Mouse (Mus musculus) heart, embryonic 14.5 days (tissue): ENCODE measurements at regions not wholly inside any gene's neighbourhood (a gene's known extent, or its start where the extent isn't known, plus 50 kb on each side); places are given as distances from the start of the nearest gene placed in this dataset.

Experiments used
- ATAC-seq: fragments of 200-750 bp; cut with Nextera tagmentation; 2 replicates; pipeline ENCODE4 v1.8.0; 2017; ENCODE audit warnings: low read depth, moderate TSS enrichment; ENCODE audit not compliant: insufficient number of reproducible peaks, insufficient read depth, low FRiP score
- H3K27ac ChIP-seq, 2 experiments: fragments of 200-500 bp in 1 of 2; fragments of 300-500 bp in 1 of 2; sonication (generic) in 1 of 2; replicated peaks in 1 of 2; 2 replicates each; pipeline ENCODE4 v1.5.1; 2012 to 2014; ENCODE audit warnings: low read depth in 2 of 2, low read length in 2 of 2, control low read depth in 1 of 2, mild to moderate bottlenecking in 1 of 2, mixed read lengths in 1 of 2; ENCODE audit not compliant: control insufficient read depth in 1 of 2, insufficient read depth in 1 of 2
- H3K27me3 ChIP-seq: fragments of 300-500 bp; sonication (generic); 2 replicates; pipeline ENCODE4 v1.6.1; 2014; ENCODE audit warnings: mild to moderate bottlenecking, low read length, control low read depth; ENCODE audit not compliant: control insufficient read depth, insufficient read depth
- H3K36me3 ChIP-seq: fragments of 300-500 bp; sonication (generic); 2 replicates; pipeline ENCODE4 v1.6.1; 2014; ENCODE audit warnings: mild to moderate bottlenecking, control low read depth, low read length, mixed read lengths; ENCODE audit not compliant: control insufficient read depth, insufficient read depth
- H3K4me1 ChIP-seq, 2 experiments: fragments of 200-500 bp in 1 of 2; fragments of 300-500 bp in 1 of 2; sonication (generic) in 1 of 2; 2 replicates each; pipeline ENCODE4 v1.6.1; 2012 to 2014; ENCODE audit warnings: low read length in 2 of 2, control low read depth in 1 of 2, mixed read lengths in 1 of 2; ENCODE audit not compliant: control insufficient read depth in 2 of 2, insufficient read depth in 2 of 2
- H3K4me2 ChIP-seq: fragments of 300-500 bp; sonication (generic); 2 replicates; pipeline ENCODE4 v1.6.1; 2014; ENCODE audit warnings: mild to moderate bottlenecking, low read length
- H3K4me3 ChIP-seq, 2 experiments: fragments of 200-500 bp in 1 of 2; fragments of 300-500 bp in 1 of 2; sonication (generic) in 1 of 2; 2 replicates each; pipeline ENCODE4 v1.5.1; 2012 to 2014; ENCODE audit warnings: low read length in 2 of 2, mild to moderate bottlenecking in 2 of 2, control low read depth in 1 of 2, low read depth in 1 of 2, moderate library complexity in 1 of 2; ENCODE audit not compliant: control insufficient read depth in 1 of 2, insufficient read depth in 1 of 2
- H3K9ac ChIP-seq: fragments of 300-500 bp; sonication (generic); 2 replicates; pipeline ENCODE4 v1.6.1; 2014; ENCODE audit warnings: mild to moderate bottlenecking, low read length
- H3K9me3 ChIP-seq: fragments of 300-500 bp; sonication (generic); 2 replicates; pipeline ENCODE4 v1.6.1; 2016; ENCODE audit warnings: low read length, control low read depth; ENCODE audit not compliant: control insufficient read depth
- WGBS: fragments of 180-500 bp; shearing (Covaris S2); extraction: QIAGEN DNeasy Blood & Tissue Kit; methylation state at CpG from one replicate; pipeline ENCODE4 v1.1.7; 2014; 5-methylcytosine and 5-hydroxymethylcytosine counted together

DNA sequence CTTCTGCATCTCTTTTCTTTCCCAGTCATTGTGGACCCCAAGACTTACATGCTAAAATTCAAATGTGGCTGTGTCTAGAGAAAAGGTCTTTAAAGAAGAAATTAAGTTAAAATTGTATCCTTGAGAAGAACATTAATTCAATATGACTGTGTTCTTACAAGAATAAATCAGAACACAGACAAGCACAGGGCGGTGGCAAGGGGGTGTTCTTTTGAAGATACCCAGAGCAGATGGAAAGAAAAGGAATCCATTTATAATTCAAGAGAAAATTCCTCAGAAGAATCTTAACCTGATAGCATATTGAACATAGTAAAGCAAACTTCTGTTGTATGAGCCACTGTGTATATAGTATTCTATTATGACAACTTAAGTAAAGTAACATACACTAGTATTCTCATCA, 436.7 kb downstream of the Psat1 start:
- Histone ChIP-seq H3K27me3 (no peaks in the 10 kb centered on the region), H3K4me3 (no peak overlapping the region), H3K4me1 (no peaks in the 10 kb centered on the region), H3K4me2 (no peak overlapping the region), H3K36me3 (no peaks in the 10 kb centered on the region), H3K9ac (no peak overlapping the region), H3K27ac (no peak overlapping the region), H3K9me3 (no peaks in the 10 kb centered on the region)
- WGBS = 82% methylated on average over 1 of the region's 1 CpGs
- no peak for ATAC-seq

GRCm38 (mm10) chr19:15502985-15503354, 444.2 kb downstream of the Psat1 start:
- H3K9ac ChIP-seq = no peak overlapping the region
- no peak overlapping the region for H3K4me2 ChIP-seq
- no peak overlapping the region for H3K4me3 ChIP-seq
- H3K27me3 ChIP-seq = no peaks in the 10 kb centered on the region
- no peaks in the 10 kb centered on the region for H3K36me3 ChIP-seq
- H3K9me3 ChIP-seq = no peaks in the 10 kb centered on the region
- 77% methylated on average over 1 of the region's 1 CpGs for WGBS
- no peaks in the 10 kb centered on the region for H3K4me1 ChIP-seq
- no peak overlapping the region for H3K27ac ChIP-seq
- no peak for ATAC-seq

DNA sequence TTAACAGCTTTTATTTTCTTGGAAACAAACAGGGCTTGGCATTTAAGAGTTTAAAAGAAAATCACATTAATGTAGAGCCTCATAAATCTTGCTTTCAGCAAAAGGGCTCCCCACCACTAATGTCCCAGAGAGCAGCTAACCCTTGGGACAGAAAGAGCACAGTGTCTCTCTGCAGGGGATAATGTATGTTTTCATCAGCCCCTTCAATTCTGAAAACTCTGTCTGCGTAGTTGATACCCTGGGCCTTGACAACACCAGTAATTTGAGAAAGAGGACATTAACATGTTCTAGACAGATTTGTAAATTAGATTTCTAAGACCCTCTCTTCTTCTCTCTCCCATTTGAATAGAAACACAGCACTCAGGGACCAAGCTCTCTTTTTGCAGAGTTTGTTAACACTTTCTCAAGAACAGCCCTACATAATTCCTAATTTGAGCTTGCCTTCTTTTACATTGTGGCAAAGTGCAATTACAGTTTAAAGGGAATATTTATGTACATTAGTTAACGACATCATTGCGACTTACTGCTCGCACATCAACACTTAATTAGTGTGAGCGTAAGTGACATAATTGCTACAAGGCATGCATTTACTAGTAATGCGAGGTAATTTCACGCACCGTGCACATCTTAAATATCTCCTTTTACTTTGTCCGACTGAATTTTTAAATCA, 444.7 kb downstream of the Psat1 start:
- Histone ChIP-seq H3K27ac (no peak overlapping the region), H3K9me3 (no peaks in the 10 kb centered on the region), H3K4me1 (no peaks in the 10 kb centered on the region), H3K27me3 (no peaks in the 10 kb centered on the region), H3K9ac (no peak overlapping the region), H3K4me2 (no peak overlapping the region), H3K36me3 (no peaks in the 10 kb centered on the region), H3K4me3 (no peak overlapping the region)
- WGBS = 84% methylated on average over 9 of the region's 9 CpGs
- ATAC-seq = no peak

- no peak for ATAC-seq
- H3K4me2 ChIP-seq = no peak overlapping the region
- H3K4me1 ChIP-seq = no peaks in the 10 kb centered on the region
- no peak overlapping the region for H3K9ac ChIP-seq
- WGBS = 64% methylated on average over 1 of the region's 1 CpGs
- H3K9me3 ChIP-seq = no peaks in the 10 kb centered on the region
- H3K4me3 ChIP-seq = no peak overlapping the region
- no peaks in the 10 kb centered on the region for H3K27me3 ChIP-seq
- no peak overlapping the region for H3K27ac ChIP-seq
- no peaks in the 10 kb centered on the region for H3K36me3 ChIP-seq
These were observed 451.6 kb downstream of the Psat1 start for GRCm38 (mm10) chr19:15495532-15495931.

DNA sequence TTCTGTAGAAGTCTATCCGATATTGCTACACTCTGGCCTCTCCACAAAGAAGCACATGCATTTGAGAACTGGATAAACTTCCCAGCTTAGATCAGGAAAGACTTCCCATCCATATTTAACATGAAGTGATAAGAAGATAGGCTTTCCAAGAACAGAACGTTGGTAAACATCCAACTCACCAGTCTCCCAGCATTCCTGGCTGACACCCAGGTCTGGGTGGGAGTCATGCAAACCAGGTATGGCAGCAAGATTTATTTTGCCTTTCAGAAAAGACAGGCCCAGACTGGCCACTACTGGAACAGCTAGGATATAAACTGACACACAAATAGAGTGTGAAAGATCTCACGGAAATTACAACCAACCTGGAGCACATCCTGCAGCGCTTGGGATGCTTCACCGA, 459.6 kb downstream of the Psat1 start:
- H3K9ac ChIP-seq = no peak overlapping the region
- no peaks in the 10 kb centered on the region for H3K4me1 ChIP-seq
- 75% methylated on average over 5 of the region's 5 CpGs for WGBS
- no peaks in the 10 kb centered on the region for H3K36me3 ChIP-seq
- no peaks in the 10 kb centered on the region for H3K27me3 ChIP-seq
- no peak overlapping the region for H3K4me3 ChIP-seq
- H3K9me3 ChIP-seq = no peaks in the 10 kb centered on the region
- ATAC-seq = no peak
- no peak overlapping the region for H3K27ac ChIP-seq
- no peak overlapping the region for H3K4me2 ChIP-seq

GRCm38 (mm10) chr19:15481605-15482004, 465.5 kb downstream of the Psat1 start:
- WGBS = 67% methylated on average over 8 of the region's 8 CpGs
- no peak overlapping the region for H3K4me3 ChIP-seq
- ATAC-seq = no peak
- H3K36me3 ChIP-seq = no peaks in the 10 kb centered on the region
- no peak overlapping the region for H3K27ac ChIP-seq
- no peak overlapping the region for H3K9ac ChIP-seq
- H3K4me2 ChIP-seq = no peak overlapping the region
- no peaks in the 10 kb centered on the region for H3K27me3 ChIP-seq
- H3K4me1 ChIP-seq = no peaks in the 10 kb centered on the region
- no peaks in the 10 kb centered on the region for H3K9me3 ChIP-seq

GRCm38 (mm10) chr19:15469541-15469940, 477.6 kb downstream of the Psat1 start:
- no peaks in the 10 kb centered on the region for H3K36me3 ChIP-seq
- WGBS = 89% methylated on average over 10 of the region's 10 CpGs
- no peaks in the 10 kb centered on the region for H3K9me3 ChIP-seq
- H3K27me3 ChIP-seq = no peaks in the 10 kb centered on the region
- no peak for ATAC-seq
- H3K4me3 ChIP-seq = no peak overlapping the region
- H3K4me1 ChIP-seq = no peaks in the 10 kb centered on the region
- H3K27ac ChIP-seq = no peak overlapping the region
- H3K9ac ChIP-seq = no peak overlapping the region
- no peak overlapping the region for H3K4me2 ChIP-seq

GRCm38 (mm10) chr19:15466713-15467112, 480.4 kb downstream of the Psat1 start:
- ATAC-seq = no peak
- H3K4me2 ChIP-seq = no peak overlapping the region
- WGBS = 80% methylated on average over 8 of the region's 8 CpGs
- no peaks in the 10 kb centered on the region for H3K4me1 ChIP-seq
- no peak overlapping the region for H3K27ac ChIP-seq
- no peaks in the 10 kb centered on the region for H3K9me3 ChIP-seq
- no peaks in the 10 kb centered on the region for H3K36me3 ChIP-seq
- H3K4me3 ChIP-seq = no peak overlapping the region
- no peaks in the 10 kb centered on the region for H3K27me3 ChIP-seq
- no peak overlapping the region for H3K9ac ChIP-seq
